Mouse (Mus musculus): ENCODE measurements around the gene Dph5. TPM values are rescaled to one million over a fixed set of nuclear protein-coding genes. Genes with fewer than 3 reads are reported as not detected.
"Not testable (repeated sequence)": the region's sequence is repeated elsewhere in the genome, so short reads cannot be mapped to it uniquely, and the experiment has no call there.

Dph5 gene
- total RNA-seq (2021) = 10 to 100 TPM; 18.9 to 19.3 TPM
- long read RNA-seq, experiment 1, transcript Dph5-201 (8 exons, 1,576 nt) = major isoform, 13 of 15 reads
- long read RNA-seq, experiment 1, partial matches to known transcripts = 1 of 15 reads
- long read RNA-seq, experiment 1, other reads (novel, unspliced or antisense) = 1 of 15 reads
- long read RNA-seq, experiment 2, transcript Dph5-201 (8 exons, 1,576 nt) = major isoform, 7 of 14 reads
- long read RNA-seq, experiment 2, partial matches to known transcripts = 3 of 14 reads
- long read RNA-seq, experiment 2, other reads (novel, unspliced or antisense) = 4 of 14 reads

DNA sequence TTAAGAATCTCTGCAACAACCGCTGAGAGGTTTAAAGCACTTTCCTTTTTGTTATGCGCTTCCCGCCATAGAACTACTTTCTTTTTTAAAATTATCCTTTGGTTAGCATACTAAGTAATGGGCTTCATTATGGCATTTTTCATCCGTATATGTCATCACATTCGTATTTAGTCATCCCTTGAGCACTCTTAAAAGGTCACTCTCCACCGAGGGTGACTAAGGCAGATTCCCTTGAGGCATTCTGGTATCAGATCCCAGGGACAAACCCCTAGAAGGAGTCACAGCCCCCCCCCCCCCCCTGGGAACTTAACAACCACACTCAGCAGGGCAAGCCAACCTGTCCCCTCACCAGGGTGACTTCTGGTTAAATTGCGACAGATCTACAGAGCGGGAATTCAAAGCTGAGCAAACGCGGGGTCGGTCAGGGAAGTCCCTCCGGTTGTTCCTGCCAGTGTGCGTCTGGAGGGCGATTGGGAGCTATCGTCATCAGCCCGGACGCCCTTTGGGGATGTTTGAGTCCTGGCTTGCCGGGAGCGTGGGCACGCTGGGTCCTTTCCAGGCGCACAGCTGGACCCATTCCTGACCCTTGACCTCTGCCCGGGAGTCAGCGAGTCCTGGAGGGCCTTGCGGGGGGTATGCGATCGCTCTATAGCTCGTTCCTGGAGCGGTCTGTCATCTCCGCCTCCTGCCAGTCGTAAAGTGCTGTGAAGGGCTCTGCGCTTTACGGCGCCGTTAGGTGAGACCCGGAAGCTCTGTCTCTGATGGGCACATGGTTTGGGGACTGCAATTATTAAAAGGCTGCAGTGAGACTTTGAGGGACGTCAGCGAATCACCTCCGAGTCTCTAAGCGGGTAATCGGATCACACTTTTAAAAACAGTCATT is at the start of gene Dph5:
Gene Dph5, plus strand, starts transcription at position 411 of the 883 bp plus-strand sequence.
- peak; percentile 90 for DNase-seq

DNA sequence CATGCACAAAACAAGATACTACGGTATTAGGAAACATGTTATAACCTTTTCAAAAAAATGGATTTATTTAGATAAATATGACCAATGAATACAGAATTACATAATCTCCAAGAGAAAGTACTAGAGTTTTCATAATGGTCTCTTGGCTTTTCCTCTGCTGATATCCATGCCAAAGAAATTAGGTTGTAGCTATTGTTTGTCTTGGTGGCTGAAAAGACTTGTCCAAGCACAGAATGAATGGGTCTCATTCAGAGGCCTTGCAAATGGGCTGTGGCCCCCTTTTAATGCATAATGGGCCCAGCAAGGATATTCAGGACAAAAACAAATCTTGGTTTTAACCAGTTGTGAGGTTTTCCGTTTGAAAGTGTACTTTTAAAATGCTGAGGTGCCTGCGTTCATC is 43.1 kb upstream of the Dph5 start:
- DNase-seq = no peak

DNA sequence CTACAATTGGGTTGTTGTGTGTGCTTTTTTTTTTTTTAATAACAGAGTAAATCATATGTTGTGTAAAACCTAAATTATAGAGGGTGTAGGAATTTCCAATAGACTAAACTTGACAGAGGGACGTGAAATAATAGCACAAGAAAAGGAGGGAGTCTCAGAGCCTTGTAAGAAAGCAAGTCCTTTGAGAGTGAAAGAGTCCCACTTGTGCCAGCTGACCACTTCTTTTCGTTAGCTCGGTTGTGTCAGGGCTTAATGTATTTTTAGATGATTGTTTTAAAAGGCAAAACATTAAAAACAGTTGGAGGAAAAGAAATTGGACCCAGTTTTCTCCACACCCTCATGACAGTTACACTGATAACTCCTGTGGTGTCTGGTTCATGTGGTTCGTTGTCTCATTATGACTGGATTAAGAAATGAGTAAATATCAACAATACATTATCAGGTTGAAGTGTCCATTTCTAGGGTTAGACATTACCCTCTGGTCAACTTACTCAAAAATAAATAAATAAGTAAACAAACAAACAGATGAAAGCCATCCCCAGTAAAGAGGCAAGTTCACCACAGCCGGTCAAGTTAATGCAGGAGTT is 42.5 kb upstream of the Dph5 start:
- no peak for DNase-seq

DNA sequence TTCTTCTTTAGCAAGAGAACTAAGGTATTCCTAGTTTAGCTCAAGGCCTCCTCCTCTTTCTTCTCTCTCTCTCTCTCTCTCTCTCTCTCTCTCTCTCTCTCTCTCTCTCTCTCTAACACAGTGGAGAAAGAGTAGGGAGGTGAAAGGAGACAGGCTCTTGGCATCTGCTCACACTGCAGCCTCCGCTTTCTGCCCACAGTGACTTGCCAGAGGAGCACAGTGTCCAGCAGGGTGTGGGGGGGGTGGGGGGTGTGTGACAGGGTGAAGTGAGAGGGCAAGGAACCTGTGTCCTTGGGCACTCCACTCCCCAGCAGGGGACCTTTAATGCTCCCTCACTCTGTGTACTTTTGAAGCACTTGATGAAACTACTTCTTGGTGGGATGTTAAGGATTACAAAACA is 41.9 kb upstream of the Dph5 start:
- DNase-seq = no peak

DNA sequence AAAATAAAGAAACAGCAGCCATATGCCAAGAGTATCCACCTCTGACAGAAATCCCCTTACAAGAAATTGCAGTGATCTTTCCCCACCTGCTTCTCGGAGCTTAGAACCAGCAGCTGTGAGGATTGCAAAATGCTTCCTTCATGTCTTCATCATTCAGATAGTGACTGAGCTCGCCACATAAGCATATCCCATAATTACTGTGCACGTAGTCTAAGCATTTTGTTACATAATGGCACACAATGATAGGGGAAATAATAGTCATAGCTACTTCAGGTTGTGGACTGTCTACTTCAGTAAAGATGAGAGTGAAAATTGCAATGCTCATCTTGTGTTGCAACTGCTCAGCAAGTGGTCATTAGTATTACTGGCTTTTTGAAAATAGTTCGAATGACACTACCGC is 41.5 kb upstream of the Dph5 start:
- DNase-seq = no peak

DNA sequence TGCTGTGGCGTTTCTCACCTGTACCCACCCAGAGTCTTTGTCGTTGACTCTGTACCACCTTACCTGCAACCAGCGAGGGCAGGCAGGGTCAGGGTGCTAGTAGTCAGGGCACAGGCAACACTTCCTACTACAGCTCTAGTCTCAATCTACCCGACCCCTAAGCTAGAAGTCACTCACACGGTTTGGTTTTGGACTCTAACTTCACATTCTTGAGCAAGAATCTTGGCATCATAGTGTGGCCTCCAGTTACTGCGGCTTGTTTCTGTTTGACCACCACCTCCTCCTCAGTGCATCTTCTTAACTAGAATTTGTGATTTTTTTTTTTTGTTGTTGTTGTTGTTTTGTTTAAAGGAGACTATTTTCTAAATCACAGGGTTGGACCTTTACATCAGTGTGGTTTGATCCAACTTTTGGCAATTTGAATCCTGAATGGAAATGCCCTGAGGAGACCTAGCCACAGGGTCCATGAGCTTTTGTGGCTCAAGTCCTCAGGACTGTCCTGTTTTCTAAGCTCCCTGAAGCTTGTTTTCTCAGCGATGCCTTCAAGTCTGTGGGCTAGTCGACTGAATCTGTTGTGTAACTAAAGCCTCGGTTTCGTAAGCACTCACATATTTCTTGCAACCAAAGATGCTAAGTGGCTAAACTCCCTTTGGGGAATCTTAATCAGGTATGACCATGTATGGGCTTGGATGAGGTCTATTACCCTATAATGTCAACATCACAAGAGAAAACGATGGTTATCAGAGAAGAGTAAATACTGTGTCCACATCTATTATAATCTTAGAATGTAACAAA is 38.8 kb upstream of the Dph5 start:
- DNase-seq = no peak

DNA sequence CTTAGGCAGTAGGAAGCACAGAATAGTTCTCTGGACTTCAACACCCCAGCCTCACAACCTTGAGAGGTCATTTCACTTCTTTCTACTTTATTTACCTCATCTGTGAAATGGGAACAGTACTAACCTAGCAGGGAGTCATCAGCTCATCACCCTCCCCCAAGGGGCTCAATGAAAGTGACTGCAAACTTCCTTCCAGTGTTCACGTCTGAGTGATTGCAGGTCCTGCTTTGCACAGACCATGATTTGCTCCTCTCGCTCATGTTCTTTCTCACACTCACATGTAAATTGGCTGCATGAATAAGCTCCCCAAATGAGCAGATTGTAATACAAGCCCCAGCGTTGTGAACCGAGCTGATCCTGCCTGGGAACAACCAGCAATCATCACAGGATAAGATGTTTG is 36.7 kb upstream of the Dph5 start:
- DNase-seq = no peak

DNA sequence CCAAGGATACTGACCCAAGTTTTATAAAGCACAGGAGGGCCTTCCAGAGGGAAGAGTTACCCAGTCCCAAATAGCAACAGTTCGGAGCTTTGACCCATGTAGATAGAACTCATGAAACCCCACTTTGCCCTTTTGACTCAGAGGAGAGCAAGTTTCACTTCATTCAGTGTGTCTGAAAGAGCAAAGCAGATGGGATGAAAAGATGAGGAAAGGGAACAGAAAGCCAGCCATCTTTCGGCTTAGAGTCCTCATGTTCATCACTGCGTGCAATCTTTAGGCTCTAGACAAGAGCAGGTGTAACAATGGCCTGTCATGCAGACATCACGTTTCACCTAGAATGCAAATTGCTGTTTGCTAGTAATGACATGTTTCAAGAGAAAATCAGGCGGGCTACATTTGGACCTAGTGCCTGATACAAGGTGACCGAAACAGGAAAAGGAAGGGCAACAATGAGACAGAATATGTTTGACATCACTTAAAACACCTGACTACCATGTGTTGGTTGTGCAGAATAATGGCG is 32.9 kb upstream of the Dph5 start:
- no peak for DNase-seq

DNA sequence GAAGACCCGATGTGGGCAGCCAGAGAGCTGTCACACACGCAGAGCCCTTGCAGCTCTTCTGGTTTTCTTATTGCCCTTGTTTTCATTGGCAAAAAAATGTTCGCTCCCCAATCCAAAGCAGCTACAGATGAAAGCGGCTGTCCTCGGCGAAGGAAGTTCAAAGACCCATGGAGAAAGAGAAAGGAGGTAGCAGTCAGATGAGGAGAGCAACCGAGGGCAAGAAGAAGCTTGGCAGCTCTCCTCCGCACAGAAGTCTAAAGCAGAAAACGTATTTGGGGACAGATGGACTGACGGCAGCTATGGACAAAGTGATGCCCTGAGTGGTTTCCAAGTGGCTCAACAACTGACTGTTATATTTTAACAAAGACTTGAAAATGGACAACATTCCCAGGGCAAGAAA is 32.1 kb upstream of the Dph5 start:
- no peak for DNase-seq

DNA sequence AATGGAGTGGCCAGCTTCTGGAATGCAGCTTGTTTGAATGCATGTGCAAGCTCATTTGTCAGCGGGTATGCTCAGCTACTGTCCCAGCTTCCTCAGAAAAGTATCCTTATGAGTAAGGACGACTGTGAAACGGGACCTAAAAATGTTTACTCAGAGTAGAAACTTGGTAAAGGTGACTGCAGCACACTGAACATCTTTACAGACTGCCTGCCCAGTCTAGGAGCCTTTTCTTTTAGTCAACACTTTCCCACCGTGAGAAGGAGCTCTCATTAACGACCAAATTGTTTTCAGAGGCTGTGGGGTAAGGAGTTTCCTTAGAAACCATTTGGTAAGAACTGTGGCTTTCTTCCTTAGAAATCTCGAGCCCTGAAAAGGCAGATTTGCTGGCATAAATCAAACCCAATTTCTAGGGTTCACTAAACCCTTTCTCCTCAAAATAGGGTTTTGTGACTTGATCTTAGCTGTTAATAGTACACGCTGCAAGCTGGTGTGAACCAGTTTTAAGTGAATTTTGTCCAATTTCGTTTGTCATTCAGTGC is 31.1 kb upstream of the Dph5 start:
- no peak for DNase-seq

DNA sequence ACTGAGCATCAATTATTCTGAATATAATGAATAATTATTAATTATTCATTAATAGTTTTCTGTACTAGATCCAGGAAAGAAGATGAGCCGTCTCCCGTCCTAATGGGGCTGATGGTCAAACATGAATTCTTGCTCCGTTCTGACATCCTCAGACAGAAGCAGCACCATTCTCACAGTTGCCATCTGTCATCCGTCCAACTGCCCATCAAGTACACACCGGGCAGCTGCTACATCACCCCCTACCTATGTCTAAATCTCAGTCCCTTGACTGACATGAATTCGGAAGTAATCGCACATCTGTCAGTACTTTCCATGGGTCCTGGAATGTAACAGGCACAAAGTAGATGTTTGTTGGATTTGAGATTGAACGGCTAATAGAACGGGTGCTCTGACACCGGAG is 30.2 kb upstream of the Dph5 start:
- no peak for DNase-seq

DNA sequence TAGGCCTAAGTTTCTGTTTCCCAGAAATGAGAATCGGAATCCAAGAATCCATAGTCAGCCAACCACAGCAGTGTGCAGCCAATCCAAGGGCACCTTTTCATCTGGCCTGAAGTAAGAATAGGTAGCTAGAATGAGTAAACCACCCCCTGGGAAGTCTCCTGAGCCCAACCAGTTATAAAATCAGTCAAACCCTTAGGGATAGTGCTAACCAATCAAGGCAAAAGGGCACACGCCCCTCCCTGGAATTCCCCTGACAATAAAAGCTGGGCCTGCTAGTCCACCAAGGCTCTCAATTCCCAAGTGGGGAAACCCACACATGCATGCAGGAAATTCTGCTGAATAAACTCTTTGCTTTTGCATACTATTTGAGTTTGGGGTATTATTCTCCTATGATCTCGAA is 28.8 kb upstream of the Dph5 start:
- peak; percentile 4 for DNase-seq

DNA sequence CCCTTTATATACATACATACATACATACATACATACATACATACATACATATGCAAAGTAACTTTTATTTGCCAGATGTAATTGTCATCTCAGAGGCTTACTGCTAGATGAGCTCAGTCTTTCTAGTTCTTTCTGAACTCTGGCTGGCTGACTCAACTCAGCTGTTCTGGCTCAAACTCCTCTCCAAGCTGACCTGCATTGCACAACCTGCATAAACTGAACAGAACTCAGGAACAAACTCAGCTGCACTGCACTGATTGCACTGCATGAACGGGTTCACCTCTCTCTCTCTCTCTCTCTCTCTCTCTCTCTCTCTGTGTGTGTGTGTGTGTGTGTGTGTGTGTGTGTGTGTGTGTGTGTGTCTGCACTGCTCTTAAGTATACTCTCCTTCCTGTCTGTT is 26.9 kb upstream of the Dph5 start:
- DNase-seq = not testable (repeated sequence)

DNA sequence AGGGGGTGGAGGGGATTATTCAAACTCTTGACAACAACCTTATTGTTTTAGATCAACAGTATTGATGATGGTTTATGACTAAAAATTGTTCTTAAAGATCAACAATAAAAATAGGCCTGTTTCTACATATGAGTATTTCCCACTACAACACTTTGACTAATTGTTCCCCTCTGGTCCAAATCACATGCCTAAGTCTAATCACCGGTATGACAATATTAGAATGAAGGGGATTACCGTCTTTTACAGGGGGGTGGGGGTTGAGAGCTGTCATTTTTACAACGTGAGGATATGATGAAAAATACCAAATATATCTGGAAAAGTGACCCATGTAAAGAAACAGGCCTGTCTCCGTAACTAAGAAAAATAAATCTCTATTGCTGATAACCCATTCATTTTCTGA is 24.1 kb upstream of the Dph5 start:
- no peak for DNase-seq

DNA sequence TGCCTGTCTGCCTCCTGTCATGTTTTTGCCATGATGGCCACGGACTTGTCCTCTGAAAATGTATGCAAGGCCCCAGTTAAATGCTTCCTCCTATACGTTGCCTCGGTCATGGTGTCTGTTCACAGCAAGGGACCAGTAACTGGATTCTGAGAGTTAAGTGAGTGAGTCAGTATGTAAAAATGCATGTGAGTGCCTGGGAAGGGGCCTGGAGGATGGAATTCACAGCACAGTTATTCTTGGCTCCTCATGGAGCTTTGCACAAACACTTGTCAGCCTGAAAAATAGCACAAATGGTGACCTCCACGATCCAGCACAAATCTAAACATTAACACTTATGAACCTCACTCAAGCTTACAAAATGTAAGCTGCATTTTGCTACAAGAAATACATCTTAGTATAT is 20.5 kb upstream of the Dph5 start:
- DNase-seq = no peak

DNA sequence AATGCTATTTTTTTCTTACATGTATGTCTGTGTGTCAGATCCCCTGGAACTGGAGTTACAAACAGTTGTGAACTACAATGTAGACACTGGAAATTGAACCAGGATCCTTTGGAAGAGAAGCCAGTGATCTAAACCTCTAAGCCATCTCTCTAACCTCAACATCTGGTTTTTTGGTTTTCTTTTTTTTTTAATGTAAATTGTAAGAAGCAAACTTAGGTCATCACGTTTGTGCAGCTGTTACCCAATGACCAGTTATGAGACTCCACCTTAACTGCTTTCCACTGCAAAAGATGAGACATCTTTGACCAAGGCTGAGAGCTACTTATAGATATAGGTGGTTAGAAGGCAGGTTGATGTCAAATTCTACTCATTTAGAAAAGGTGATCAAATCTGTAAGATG is 19.7 kb upstream of the Dph5 start:
- DNase-seq = no peak

DNA sequence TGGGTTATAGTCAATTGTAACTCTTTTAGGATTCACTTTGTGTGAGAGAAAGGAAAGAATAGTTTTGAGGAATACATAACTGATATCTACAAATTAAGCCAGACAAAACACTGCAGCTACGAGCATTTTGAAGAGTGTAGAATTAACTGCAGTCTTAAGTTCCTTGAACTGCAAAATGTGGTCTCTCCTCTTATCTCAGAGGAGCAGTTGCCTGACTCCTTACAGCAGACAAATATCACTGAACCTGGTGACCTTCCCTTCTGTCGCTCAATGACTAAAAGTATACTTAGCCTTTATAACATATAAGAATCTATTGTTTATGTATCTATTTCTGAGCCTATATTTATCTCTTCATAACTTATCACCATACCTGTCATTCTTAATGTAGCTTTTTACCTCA is 18.3 kb upstream of the Dph5 start:
- no peak for DNase-seq

DNA sequence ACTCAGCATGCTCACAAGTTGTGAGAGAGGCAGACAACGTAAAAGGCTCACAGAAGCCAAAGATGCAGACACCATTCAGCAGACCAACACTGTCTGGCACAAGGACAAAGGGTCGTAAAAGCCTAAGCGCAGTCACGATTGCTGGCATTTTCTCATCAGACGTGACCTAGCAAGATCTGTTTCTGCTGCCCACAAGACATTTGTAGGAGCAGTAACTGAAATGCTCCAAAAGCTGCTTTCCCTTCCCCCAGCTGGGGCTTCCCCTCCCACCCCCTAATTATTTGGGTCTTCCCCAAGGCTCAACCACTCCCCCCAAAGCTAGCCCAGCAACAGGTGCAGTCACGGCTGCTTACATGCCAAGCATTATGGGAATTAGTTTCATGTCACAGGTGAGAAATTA is 12.1 kb upstream of the Dph5 start:
- no peak for DNase-seq

DNA sequence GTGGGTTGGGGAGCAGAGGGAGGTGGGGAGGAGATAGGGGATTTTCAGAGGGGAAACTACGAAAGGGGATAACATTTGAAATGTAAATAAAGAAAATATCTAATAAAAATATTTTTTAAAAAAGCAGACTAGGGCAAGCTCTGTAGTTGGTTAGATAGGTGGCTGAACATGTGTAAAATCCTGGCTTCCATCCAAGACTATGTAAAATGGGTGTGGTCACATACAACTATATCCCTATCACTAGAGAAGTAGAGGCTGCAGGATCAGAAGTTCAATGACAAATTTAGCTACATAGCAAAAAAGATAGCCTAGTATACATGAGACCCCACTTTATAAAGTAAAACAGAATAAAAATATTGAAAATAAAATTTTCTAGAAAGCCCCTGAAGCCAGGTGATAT is 10.5 kb upstream of the Dph5 start:
- DNase-seq = no peak

DNA sequence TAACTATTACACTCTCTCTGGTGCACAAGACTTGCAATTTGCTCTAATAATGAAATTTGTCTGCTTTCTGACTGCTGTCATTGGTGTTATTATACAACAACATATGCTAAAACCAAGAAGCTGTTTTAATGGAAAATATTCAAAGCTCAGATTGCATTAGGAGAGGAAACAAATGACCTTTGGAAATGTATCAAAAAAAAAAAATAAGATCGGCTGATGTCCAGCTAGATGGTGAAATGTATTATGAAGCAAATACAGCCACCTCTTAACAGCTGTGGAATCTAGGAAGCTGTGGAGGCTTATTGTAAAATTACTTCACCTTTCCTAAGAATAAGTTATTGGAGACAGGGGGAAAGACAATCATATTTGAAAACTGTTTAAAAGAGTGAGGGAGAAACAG is 3.6 kb upstream of the Dph5 start:
- DNase-seq = no peak

DNA sequence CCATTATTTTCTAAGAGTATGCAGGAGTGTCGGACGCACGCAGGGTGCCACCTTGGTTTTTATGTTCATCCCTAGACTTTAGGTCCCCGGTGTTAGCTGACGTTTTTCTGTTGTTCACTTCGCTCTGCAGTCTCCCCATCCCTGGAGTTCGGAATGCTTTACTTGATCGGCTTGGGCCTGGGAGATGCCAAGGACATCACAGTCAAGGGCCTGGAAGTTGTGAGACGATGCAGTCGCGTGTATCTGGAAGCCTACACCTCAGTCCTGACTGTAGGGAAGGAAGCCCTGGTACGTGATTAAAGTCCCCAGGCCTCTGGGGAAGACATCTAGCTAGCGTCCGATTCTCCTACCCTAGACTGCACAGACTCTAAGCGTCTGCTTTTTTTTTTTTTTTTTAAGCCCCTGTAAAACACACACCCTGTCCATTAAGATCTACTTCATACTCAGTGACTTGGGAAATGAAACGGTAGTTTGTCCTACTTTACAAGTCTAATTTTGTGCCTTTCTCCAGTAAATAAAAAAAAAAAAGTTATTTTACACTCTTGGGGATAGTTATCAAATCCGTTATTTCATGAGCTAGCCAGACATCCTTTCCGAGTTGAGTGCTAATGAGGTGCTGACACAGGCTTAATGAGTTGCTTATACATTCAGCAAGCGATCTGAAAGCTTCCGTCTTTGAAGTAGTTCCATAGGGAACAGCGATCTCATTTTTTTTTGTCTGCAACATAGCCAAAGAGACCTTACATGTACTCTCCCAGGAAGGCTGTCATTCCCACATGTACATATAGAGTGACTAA is 871 bp downstream of the Dph5 start:
- no peak for DNase-seq

Measured in adrenal gland, postnatal 10 days (tissue).